Mouse (Mus musculus) ES-Bruce4 (cell line): ENCODE measurements around the gene Cul7.

Source experiments
- EP300 ChIP-seq: IDR thresholded peaks from 2 replicates; pipeline ENCODE4 v1.6.1; 2011; ENCODE audit warnings: low read depth, low read length; ENCODE audit not compliant: insufficient read depth
- POLR2A ChIP-seq: IDR thresholded peaks from one replicate; pipeline ENCODE4 v1.8.1; 2011; ENCODE audit warnings: low read length; ENCODE audit not compliant: insufficient read depth

DNA sequence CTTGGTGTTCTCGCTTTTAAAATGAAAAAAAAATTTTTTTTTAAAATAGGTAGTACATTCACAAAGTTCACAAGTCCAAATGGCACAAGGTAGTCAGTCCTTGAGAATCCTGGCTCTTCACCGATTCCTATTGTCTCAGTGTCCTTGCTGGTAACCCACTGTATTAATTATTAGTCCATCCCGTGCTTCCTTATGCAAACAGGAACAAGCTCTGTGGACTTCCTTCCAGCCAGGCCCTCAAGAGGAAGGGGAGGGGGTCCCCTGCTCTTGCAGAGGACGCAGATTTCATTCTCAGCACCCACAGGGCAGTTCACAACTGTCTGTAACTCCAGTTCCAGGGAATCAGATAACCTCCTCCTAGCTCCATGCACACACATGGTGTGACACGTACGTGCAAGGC, 5.9 kb downstream of the Cul7 start:
- TF ChIP-seq POLR2A: no peak
- TF ChIP-seq EP300: no peak
